Mouse (Mus musculus): ENCODE data around the gene Olfr1342.

- TF ChIP-seq POLR2A (IDR thresholded peaks at IDR 0.05; ENCODE audit: extremely low read depth, insufficient read depth, low read length), result no peak
- no peak for TF ChIP-seq CTCF (IDR thresholded peaks at IDR 0.05; ENCODE audit: low read depth, low read length)
These were observed 10.7 kb upstream of the Olfr1342 start, which contains the start of gene Olfr1341 for GRCm38 (mm10) chr4:118703223-118703622.
